Mouse (Mus musculus): ENCODE data around the gene Tcl1b2.
"Not testable (repeated sequence)": the region's sequence is repeated elsewhere in the genome, so short reads cannot be mapped to it uniquely, and the experiment has no call there.

Gene Tcl1b2

GRCm38 (mm10) chr12:105145714-105146113 is at the start of gene Tcl1b2:
Tcl1b2 (plus strand) TSS chr12:105146014.
- no peak for DNase-seq (ENCODE audit: low read depth, low spot score)

DNA sequence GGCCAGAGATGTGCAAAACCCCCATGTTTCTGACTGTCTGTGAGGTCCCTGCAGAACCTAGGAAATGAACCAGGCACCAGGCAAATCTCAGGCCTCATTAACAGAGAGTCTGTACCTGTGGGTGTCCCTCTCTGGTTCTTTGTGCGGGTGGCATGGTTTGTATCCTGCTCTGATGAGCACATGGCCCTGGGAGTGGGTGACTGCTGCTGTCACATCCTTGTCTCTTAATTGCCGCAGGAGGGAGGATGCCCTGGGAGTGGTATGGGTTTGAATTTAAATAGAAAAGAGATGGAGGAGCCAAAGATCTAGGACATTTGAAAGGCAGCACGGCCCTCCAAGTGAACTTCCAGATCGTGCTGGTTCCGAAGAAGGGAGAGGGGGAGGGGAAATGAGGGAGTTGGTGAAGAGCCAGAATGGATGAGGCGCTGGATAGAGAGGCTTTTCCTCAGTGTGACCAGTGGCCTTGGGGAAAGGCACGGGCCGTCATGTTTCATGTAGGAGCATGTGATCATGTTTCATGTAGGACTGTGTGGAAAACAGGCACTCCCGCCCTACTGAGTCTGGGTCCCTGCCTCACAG is 46.3 kb upstream of the Tcl1b2 start:
- DNase-seq (ENCODE audit: low read depth, low spot score) = peak; percentile 54

DNA sequence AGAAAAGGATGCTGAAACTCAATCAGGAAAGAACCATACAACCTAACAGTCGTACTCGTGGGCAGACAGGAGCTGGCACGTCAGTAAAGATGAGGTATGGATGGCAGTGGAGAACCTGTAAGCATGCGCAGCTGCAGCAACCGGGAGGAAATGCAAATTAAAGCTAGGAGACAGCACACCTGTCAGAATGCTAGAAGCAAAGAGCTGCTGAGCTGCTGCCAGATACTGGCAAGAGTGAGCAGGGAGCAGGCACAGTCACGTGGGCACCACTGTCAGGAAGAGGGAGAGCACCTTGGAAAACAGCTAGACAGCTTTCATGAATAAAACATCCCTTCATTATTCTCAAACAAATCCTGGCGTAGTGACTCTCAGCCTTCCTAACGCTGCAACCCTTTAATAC is 42.9 kb upstream of the Tcl1b2 start:
- peak; percentile 87 for DNase-seq (ENCODE audit: low read depth, low spot score)

DNA sequence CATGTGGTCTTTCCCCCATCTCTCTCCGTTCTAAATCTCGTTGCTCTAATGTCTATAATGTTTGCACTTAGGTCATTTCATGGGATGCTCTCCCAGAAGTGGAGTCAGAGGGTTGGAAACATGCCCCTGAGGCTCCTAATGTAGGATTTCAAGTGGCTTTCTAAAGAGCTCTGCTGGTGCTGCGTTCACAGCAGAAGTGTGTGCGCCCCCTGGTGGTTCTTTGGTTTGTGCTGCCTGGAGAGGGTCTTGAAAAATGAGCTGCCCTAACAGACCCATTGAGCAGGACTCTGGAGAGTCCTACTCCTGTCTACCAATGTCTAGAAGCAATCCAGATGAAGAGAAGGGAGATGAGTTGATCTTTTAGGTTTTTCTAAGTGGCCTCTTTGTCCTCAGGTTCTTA is 41.8 kb upstream of the Tcl1b2 start:
- peak; percentile 86 for DNase-seq (ENCODE audit: low read depth, low spot score)

DNA sequence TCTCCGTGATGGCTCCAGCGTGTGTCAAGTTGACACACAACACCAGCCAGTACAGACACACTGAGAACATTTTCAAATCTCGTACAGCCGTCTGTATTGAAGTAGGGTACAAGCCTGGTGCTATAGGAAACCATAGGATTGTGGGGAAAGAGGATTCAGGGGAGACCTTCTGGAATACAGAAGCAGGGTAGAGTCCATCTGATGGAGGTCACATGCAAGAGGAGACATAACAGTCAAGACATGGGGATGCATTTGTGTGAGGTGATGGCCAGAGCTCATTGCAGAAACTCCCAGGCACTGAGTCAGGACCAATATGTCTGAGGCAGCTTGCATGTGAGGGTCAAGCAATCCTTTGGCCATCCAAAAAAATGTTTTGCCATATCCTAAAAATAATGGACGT is 40.5 kb upstream of the Tcl1b2 start:
- no peak for DNase-seq (ENCODE audit: low read depth, low spot score)

GRCm38 (mm10) chr12:105108856-105109255 is 37.0 kb upstream of the Tcl1b2 start:
- DNase-seq (ENCODE audit: low read depth, low spot score) = no peak

DNA sequence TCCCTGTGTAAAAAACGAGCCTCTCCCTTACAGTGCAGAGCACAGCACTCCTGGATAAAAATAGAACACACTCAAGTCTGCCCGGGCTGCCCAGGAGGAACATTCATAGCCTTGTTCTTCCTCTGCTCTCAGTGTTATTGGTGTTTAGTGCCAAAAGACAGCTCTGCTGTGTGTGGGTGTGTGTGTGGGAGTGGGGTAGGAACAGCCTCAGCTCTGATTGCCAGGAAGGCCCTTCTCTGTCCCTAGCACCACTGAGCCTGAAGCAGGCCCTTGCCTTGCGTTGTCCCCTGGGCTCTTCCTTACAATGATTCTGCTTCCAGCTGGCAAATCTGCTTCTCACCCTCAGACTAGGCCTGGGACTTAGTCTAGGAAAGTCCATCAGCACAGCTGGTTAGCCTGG is 36.4 kb upstream of the Tcl1b2 start:
- DNase-seq (ENCODE audit: low read depth, low spot score) = peak; percentile 80

GRCm38 (mm10) chr12:105109812-105110211 is 36.0 kb upstream of the Tcl1b2 start:
- DNase-seq (ENCODE audit: low read depth, low spot score) = no peak

DNA sequence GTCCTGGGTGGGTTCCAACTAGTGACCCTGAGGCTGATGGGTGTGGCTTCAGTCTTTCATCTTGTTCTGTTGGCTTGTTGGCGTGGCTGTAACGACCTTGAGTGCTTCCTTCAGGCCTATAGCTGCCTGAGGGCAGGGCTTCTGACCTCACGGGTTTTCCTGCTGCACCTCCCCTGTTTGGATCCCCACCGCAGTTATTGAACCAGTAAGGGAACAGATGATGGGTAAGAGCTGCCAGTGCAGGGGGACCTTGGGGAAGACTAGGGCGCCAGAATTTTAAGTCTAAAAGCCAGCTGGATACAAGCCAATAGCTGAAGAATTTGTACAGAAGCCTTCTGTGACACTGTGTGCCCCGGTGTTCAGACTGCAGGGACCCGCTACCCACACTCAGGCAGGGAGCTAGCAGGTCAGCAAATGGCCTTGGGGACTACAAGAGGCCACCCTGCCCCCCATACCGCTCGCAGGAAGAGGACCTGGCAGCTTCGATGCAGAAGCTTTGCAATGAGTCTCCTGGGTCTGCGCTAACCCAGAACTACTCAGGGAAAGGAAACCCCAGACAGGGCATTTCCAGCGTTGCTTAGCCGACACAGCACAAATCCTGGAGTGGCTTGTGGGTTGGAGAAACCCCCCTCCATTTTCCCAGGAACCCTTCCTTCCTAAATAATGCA is 33.4 kb upstream of the Tcl1b2 start:
- DNase-seq (ENCODE audit: low read depth, low spot score) = no peak

- DNase-seq (ENCODE audit: low read depth, low spot score) = no peak
Measured at GRCm38 (mm10) chr12:105116648-105117047, 29.2 kb upstream of the Tcl1b2 start.

GRCm38 (mm10) chr12:105125362-105125761 is 20.5 kb upstream of the Tcl1b2 start:
- DNase-seq (ENCODE audit: low read depth, low spot score) = no peak

DNA sequence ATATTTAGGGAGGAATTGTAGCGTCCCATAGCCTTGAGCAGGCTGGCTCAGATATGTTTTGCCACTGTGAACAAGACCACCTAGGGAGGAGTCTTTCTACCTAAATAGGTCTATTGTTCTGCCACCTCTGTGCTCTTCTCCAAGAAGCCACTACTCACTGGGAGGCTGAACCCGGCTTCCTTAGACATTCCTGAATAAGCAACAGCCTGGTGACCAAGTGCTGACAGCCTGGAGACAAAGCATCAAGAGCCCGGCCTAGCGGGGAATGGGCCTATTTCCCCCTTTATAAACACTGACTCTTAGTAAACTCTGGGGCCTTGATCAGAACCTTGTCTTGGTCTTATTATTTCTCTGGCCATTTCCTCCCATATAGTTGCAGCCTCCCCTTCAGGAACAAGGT is 19.3 kb upstream of the Tcl1b2 start:
- DNase-seq (ENCODE audit: low read depth, low spot score) = no peak

DNA sequence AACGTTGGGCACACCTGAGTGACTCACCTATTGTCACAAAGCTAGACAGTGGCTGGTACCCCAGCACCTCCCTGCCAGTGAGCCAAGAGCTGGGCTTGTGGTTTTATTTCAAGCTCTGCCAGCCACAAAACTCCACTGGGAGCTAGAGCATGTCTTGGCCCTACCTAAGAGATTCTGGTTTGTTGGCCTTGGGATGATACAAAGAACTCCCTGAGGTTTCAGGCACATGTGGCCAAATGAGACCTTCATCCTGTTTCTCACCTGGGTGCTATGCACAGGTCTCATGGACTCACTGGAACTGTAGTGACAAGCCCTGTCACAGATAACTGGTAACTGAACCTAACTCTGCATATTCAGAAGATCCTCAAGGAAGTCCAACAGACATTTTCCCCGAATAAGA is 18.2 kb upstream of the Tcl1b2 start:
- no peak for DNase-seq (ENCODE audit: low read depth, low spot score)

GRCm38 (mm10) chr12:105129494-105130205 is 16.2 kb upstream of the Tcl1b2 start:
- not testable (repeated sequence) for DNase-seq (ENCODE audit: low read depth, low spot score)

DNA sequence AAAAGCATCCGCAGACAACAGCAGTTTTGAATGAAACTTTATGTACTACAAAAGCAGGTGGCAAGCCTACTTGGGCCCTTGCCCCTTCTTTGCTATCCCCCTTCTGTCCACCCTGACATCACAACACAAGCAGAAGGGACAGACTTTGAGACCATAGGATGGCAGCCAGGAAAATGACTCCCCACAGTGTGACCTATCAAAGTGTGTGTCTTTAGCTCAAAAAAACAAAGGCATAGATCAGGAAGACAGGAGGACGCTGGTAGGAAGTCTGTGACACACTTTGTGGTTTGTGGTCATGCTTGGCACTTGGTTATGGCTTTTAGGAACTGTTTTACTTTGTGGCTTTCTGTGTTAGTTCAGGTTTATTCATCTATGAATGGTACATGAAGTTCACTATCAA is 11.6 kb upstream of the Tcl1b2 start:
- DNase-seq (ENCODE audit: low read depth, low spot score) = not testable (repeated sequence)

DNA sequence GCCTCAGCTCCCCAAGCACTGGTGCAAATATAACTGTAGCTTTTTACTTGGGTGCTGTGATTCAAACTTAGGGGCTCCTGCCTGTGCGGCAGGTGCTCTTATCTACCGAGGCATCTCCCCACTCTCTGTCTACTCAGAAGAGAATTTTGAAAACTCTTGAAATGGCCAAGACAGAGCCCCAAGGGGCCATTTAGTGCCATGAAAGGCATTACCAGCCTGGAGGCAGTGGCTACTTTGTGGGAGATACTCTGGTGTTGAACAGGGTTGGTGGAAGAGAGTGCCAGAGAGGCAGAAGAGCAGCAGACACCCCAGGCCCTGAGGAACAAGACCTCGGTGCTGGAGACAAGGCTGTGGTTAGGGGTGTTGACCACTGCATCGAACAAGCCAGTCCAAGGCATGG is 11.0 kb upstream of the Tcl1b2 start:
- not testable (repeated sequence) for DNase-seq (ENCODE audit: low read depth, low spot score)

DNA sequence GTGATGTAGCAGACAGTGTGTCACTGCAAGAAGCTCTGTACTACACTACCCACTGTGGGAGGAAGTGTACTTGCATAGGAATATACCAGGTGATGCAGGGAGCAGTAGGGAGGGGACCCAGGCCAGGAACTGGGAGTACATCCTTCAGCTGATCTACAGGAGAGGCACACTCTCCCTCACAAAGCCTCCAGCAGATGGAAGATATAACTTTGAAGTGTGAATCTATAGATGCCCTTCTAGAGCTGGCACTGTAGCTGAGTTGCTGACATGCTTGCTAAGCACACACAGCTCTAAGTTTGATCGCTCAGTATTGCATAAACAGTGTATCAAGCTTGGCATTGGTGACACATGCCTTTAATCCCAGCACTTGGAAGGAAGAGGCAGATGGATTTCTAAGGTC is 8.1 kb upstream of the Tcl1b2 start:
- DNase-seq (ENCODE audit: low read depth, low spot score) = not testable (repeated sequence)

- no peak for DNase-seq (ENCODE audit: low read depth, low spot score)
Measured at GRCm38 (mm10) chr12:105143096-105143495, 2.7 kb upstream of the Tcl1b2 start.

GRCm38 (mm10) chr12:105144928-105145327 is 886 bp upstream of the Tcl1b2 start:
- DNase-seq (ENCODE audit: low read depth, low spot score) = not testable (repeated sequence)

DNA sequence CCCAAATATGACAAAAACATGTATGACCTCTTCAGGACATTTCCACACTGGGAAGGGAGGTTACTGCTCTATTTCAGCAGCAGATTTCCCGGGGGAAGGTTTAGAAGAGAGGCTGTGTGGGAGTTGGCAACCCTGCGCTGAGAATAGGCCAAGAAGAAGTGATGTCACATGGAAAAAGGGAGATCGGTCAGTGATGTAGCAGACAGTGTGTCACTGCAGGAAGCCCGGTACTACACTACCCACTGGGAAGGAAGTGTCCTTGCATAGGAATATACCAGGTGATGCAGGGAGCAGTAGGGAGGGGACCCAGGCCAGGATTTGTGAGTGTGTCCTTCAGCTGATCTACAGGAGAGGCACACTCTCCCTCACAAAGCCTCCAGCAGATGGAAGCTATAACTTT is 9.5 kb downstream of the Tcl1b2 start:
- DNase-seq (ENCODE audit: low read depth, low spot score) = peak; percentile 45

- no peak for DNase-seq (ENCODE audit: low read depth, low spot score)
Measured at GRCm38 (mm10) chr12:105158842-105159241, 13.0 kb downstream of the Tcl1b2 start.

- DNase-seq (ENCODE audit: low read depth, low spot score) = no peak
Measured at GRCm38 (mm10) chr12:105159390-105159789, 13.6 kb downstream of the Tcl1b2 start, which contains the start of gene Tcl1b1. Tcl1b1 (plus strand) TSS chr12:105159690.

DNA sequence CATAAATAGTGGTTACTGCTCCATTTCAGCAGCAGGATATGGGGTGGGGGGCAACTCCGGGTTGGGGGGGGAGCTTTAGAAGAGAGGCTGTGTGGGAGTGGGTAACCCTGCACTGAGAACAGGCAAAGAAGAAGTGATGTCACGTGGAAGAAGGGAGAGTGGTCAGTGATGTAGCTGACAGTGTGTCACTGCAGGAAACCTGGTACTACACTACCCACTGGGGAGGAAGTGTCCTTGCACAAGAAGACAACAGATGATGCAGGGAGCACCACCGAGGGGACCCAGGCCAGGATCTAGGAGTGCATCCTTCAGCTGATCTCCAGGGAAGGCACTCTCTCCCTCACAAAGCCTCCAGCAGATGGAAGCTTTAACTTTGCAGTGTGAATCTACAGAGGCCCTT is 20.9 kb downstream of the Tcl1b2 start:
- no peak for DNase-seq (ENCODE audit: low read depth, low spot score)

Data from brain, adult 2 months (tissue).